Comparison of ENCODE assay signal across 9 mouse cellular contexts in genomic region chr15:28067373-28067772, GRCm38 (mm10). TPM values are rescaled to one million over a fixed set of nuclear protein-coding genes. Genes with fewer than 3 reads are reported as not detected.
DNase-seq lines count a peak whose midpoint lies in the region; ATAC-seq and TF ChIP-seq lines count a peak whose summit lies in the region.
"Had no signal": no experiment of that assay in that cellular context is flagged by ENCODE, and none has a peak within 500 bp of the region (broad histone marks: within the 10 kb centered on the region; RNA-seq: fewer than 3 reads in every experiment).

No protein-coding gene starts in this region.

- H3K27me3 ChIP-seq in forebrain, postnatal 0 days (ENCODE audit: insufficient read depth, low read length): no peaks in the 10 kb centered on the region
- no peaks in the 10 kb centered on the region for H3K27me3 ChIP-seq in forebrain, embryonic 11.5 days (ENCODE audit: control insufficient read depth, insufficient read depth, low read length)
- H3K27me3 ChIP-seq in liver, postnatal 0 days (ENCODE audit: insufficient read depth, low read length): no peaks in the 10 kb centered on the region
- H3K27me3 ChIP-seq: embryonic facial prominence, embryonic 15.5 days had no signal

- H3K4me2 ChIP-seq in forebrain, postnatal 0 days (ENCODE audit: low read depth): no peak overlapping the region
- no peak overlapping the region for H3K4me2 ChIP-seq in forebrain, embryonic 11.5 days (ENCODE audit: low read depth, low read length, severe bottlenecking)
- H3K4me2 ChIP-seq in liver, postnatal 0 days (ENCODE audit: low read depth, low read length): no peak overlapping the region
- H3K4me2 ChIP-seq: embryonic facial prominence, embryonic 15.5 days had no signal

- H3K9me3 ChIP-seq in forebrain, postnatal 0 days (ENCODE audit: low read length): no peaks in the 10 kb centered on the region
- H3K9me3 ChIP-seq in forebrain, embryonic 11.5 days (ENCODE audit: control insufficient read depth, low read length): no peaks in the 10 kb centered on the region
- H3K9me3 ChIP-seq in liver, postnatal 0 days (ENCODE audit: low read length): no peaks in the 10 kb centered on the region
- H3K9me3 ChIP-seq: embryonic facial prominence, embryonic 15.5 days had no signal

- no peaks in the 10 kb centered on the region for H3K36me3 ChIP-seq in forebrain, postnatal 0 days (ENCODE audit: insufficient read depth)
- H3K36me3 ChIP-seq in forebrain, embryonic 11.5 days (ENCODE audit: control insufficient read depth, insufficient read depth, low read length): no peaks in the 10 kb centered on the region
- H3K36me3 ChIP-seq in liver, postnatal 0 days (replicated peaks; ENCODE audit: insufficient read depth, low read length): no peaks in the 10 kb centered on the region
- H3K36me3 ChIP-seq: embryonic facial prominence, embryonic 15.5 days had no signal

- H3K27ac ChIP-seq in forebrain, postnatal 0 days (ENCODE audit: low read depth, low read length): no peak overlapping the region
- H3K27ac ChIP-seq in forebrain, embryonic 11.5 days (ENCODE audit: low read depth, low read length): no peak overlapping the region
- no peak overlapping the region for H3K27ac ChIP-seq in liver, postnatal 0 days (ENCODE audit: low read depth)
- H3K27ac ChIP-seq: embryonic facial prominence, embryonic 15.5 days had no signal

- no peak overlapping the region for H3K9ac ChIP-seq in forebrain, postnatal 0 days
- no peak overlapping the region for H3K9ac ChIP-seq in forebrain, embryonic 11.5 days (ENCODE audit: low read length)
- H3K9ac ChIP-seq in liver, postnatal 0 days (replicated peaks): no peak overlapping the region
- H3K9ac ChIP-seq: embryonic facial prominence, embryonic 15.5 days had no signal

- DNase-seq in forebrain, postnatal 0 days: no peak
- no peak for DNase-seq in forebrain, embryonic 11.5 days (ENCODE audit: low spot score)
- DNase-seq in liver, postnatal 0 days: no peak
- no peak for DNase-seq in liver
- peak; percentile 12 for DNase-seq in adipocyte (ENCODE audit: low spot score)
- DNase-seq in kidney, postnatal 14 days: peak; percentile 38
- DNase-seq in urinary bladder, postnatal 10 days (ENCODE audit: low spot score): no peak

- no peak for ATAC-seq in forebrain, postnatal 0 days
- ATAC-seq in forebrain, embryonic 11.5 days (replicated peaks; ENCODE audit: low FRiP score): no peak
- no peak for ATAC-seq in liver, postnatal 0 days
- ATAC-seq in activated CD4-positive, CD25-positive, alpha-beta regulatory T cell, adult 4 months: no peak

- H3K4me3 ChIP-seq in forebrain, postnatal 0 days (ENCODE audit: low read depth, low read length): no peak overlapping the region
- no peak overlapping the region for H3K4me3 ChIP-seq in forebrain, embryonic 11.5 days (ENCODE audit: low read depth, low read length)
- no peak overlapping the region for H3K4me3 ChIP-seq in liver, postnatal 0 days (ENCODE audit: low read depth, low read length)
- H3K4me3 ChIP-seq: embryonic facial prominence, embryonic 15.5 days had no signal

- no peaks in the 10 kb centered on the region for H3K4me1 ChIP-seq in forebrain, postnatal 0 days (ENCODE audit: insufficient read depth)
- H3K4me1 ChIP-seq in forebrain, embryonic 11.5 days (replicated peaks; ENCODE audit: control insufficient read depth, insufficient read depth, low read length): no peaks in the 10 kb centered on the region
- H3K4me1 ChIP-seq in liver, postnatal 0 days (ENCODE audit: insufficient read depth): no peaks in the 10 kb centered on the region
- H3K4me1 ChIP-seq: embryonic facial prominence, embryonic 15.5 days had no signal

- TF ChIP-seq EP300 in liver, postnatal 0 days (IDR thresholded peaks at IDR 0.05; ENCODE audit: low read depth): no peak

- TF ChIP-seq CTCF in forebrain, postnatal 0 days (IDR thresholded peaks at IDR 0.05; ENCODE audit: low read depth): peak; percentile 44
- TF ChIP-seq CTCF in liver, postnatal 0 days (IDR thresholded peaks at IDR 0.05; ENCODE audit: low read depth): peak; percentile 60

RNA-seq across cellular contexts. Expression of gene Trio, which starts 41.7 kb away (rescaled TPM):
- 206 and 214 TPM in 2 replicates for total RNA-seq in forebrain, postnatal 0 days (2014; rRNA removed)
- 14.1 and 21.9 TPM in 2 replicates for polyA plus RNA-seq in forebrain, postnatal 0 days (2015; fragmentation: Nextera tagmentation; extraction: Ambion mirVana)
- polyA plus RNA-seq in forebrain, embryonic 11.5 days (2014; fragmentation: Nextera tagmentation; extraction: Ambion mirVana): 41.8 and 42.5 TPM in 2 replicates
- 5.1 and 5.5 TPM in 2 replicates for polyA plus RNA-seq in liver, postnatal 0 days (2015; fragmentation: Nextera tagmentation; extraction: Ambion mirVana)
- 1 to 10 TPM; 7.8 to 8.1 TPM for polyA plus RNA-seq in activated CD4-positive, CD25-positive, alpha-beta regulatory T cell, adult 4 months (2017; shearing (Covaris generic))

Comparison
In these comparisons a context has a peak if more than half of its experiments do, and no peak if none do; other contexts are left out.
1. DNase-seq: peak in adipocyte (single experiment) and kidney, postnatal 14 days (single experiment); none in forebrain, postnatal 0 days (single experiment), forebrain, embryonic 11.5 days (single experiment), liver, postnatal 0 days (single experiment), liver (single experiment) and urinary bladder, postnatal 10 days (single experiment).